ENCODE assay signal across 19 mouse cellular contexts in the genomic region with DNA sequence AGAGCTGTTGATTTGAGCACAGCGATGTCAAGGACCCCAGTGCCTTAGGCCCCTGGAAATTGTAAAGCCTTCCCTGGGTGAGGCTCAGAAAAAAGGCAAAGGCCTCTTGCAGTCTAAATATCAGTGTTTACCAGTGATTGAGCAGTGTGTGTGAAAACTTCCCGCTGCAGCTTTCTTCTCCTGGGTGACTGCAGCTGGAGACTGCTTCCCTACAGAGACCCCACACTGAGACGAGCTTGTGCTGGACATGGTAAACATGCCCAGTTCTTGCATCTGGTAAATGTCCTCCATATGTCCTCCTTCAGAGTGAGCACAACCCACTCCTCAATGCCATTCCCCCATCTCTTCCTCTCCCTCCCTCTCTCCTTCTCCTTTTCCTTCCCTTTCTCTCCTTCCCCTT. TPM values are rescaled to one million over a fixed set of nuclear protein-coding genes. Genes with fewer than 3 reads are reported as not detected.
DNase-seq lines count a peak whose midpoint lies in the region; ATAC-seq lines count a peak whose summit lies in the region.
"Had no signal": no experiment of that assay in that cellular context is flagged by ENCODE, and none has a peak within 500 bp of the region (broad histone marks: within the 10 kb centered on the region; RNA-seq: fewer than 3 reads in every experiment).

No protein-coding gene starts in this region.

- 21% methylated on average over 3 of the region's 3 CpGs for WGBS in heart, embryonic 10.5 days
- 23% methylated on average over 3 of the region's 3 CpGs for WGBS in heart, embryonic 12.5 days
- 41% methylated on average over 3 of the region's 3 CpGs for WGBS in midbrain, embryonic 10.5 days
- 52% methylated on average over 3 of the region's 3 CpGs for WGBS in midbrain, embryonic 14.5 days
- 38% methylated on average over 3 of the region's 3 CpGs for WGBS in embryonic facial prominence, embryonic 14.5 days
- whole genome bisulfite sequencing in stomach, embryonic 15.5 days: 27% methylated on average over 3 of the region's 3 CpGs

- no peak for ATAC-seq in heart, embryonic 12.5 days (ENCODE audit: insufficient number of reproducible peaks, low FRiP score)
- ATAC-seq in midbrain, embryonic 14.5 days (ENCODE audit: low FRiP score, low TSS enrichment): no peak
- no peak for ATAC-seq in embryonic facial prominence, embryonic 14.5 days (ENCODE audit: low read depth)
- ATAC-seq in stomach, embryonic 15.5 days (ENCODE audit: insufficient read depth, low FRiP score, low read depth): peak; percentile 58
- no peak for ATAC-seq in inflammation-experienced regulatory T-cells, adult 6 months
- ATAC-seq in megakaryocyte, adult 5-6 weeks (ENCODE audit: poor library complexity, severe bottlenecking): no peak
- ATAC-seq: activated CD4-positive, CD25-positive, alpha-beta regulatory T cell, adult 4 months; forebrain, embryonic 13.5 days; Patski had no signal

- H3K4me3 ChIP-seq in heart, embryonic 10.5 days: no peak overlapping the region
- H3K4me3 ChIP-seq in heart, embryonic 12.5 days: no peak overlapping the region
- H3K4me3 ChIP-seq in midbrain, embryonic 10.5 days: no peak overlapping the region
- H3K4me3 ChIP-seq in midbrain, embryonic 14.5 days (replicated peaks; ENCODE audit: low read depth, low read length): no peak overlapping the region
- no peak overlapping the region for H3K4me3 ChIP-seq in embryonic facial prominence, embryonic 14.5 days (ENCODE audit: low read depth, low read length)
- H3K4me3 ChIP-seq in stomach, embryonic 15.5 days (replicated peaks): no peak overlapping the region
- H3K4me3 ChIP-seq: forebrain, embryonic 13.5 days; hindbrain, embryonic 15.5 days had no signal

- no peaks in the 10 kb centered on the region for H3K27me3 ChIP-seq in heart, embryonic 10.5 days (ENCODE audit: insufficient read depth, poor library complexity, severe bottlenecking)
- H3K27me3 ChIP-seq in heart, embryonic 12.5 days (replicated peaks): no peaks in the 10 kb centered on the region
- H3K27me3 ChIP-seq in midbrain, embryonic 10.5 days (ENCODE audit: low read depth, poor library complexity, severe bottlenecking): no peaks in the 10 kb centered on the region
- H3K27me3 ChIP-seq in midbrain, embryonic 14.5 days (ENCODE audit: control insufficient read depth, insufficient read depth, low read length): no peaks in the 10 kb centered on the region
- no peaks in the 10 kb centered on the region for H3K27me3 ChIP-seq in embryonic facial prominence, embryonic 14.5 days (replicated peaks; ENCODE audit: control insufficient read depth, insufficient read depth, low read length)
- no peaks in the 10 kb centered on the region for H3K27me3 ChIP-seq in stomach, embryonic 15.5 days (replicated peaks)
- H3K27me3 ChIP-seq: forebrain, embryonic 13.5 days; hindbrain, embryonic 15.5 days had no signal

- no peaks in the 10 kb centered on the region for H3K9me3 ChIP-seq in heart, embryonic 10.5 days
- no peaks in the 10 kb centered on the region for H3K9me3 ChIP-seq in heart, embryonic 12.5 days (replicated peaks)
- no peaks in the 10 kb centered on the region for H3K9me3 ChIP-seq in midbrain, embryonic 10.5 days (replicated peaks)
- H3K9me3 ChIP-seq in midbrain, embryonic 14.5 days (ENCODE audit: control insufficient read depth, low read length): no peaks in the 10 kb centered on the region
- H3K9me3 ChIP-seq in embryonic facial prominence, embryonic 14.5 days (ENCODE audit: control insufficient read depth, low read length): no peaks in the 10 kb centered on the region; the same call in 1 of the 2 replicates
- H3K9me3 ChIP-seq in stomach, embryonic 15.5 days: no peaks in the 10 kb centered on the region
- H3K9me3 ChIP-seq: forebrain, embryonic 13.5 days; hindbrain, embryonic 15.5 days had no signal

- H3K36me3 ChIP-seq in heart, embryonic 10.5 days: no peaks in the 10 kb centered on the region
- no peaks in the 10 kb centered on the region for H3K36me3 ChIP-seq in heart, embryonic 12.5 days
- H3K36me3 ChIP-seq in midbrain, embryonic 10.5 days: no peaks in the 10 kb centered on the region
- H3K36me3 ChIP-seq in midbrain, embryonic 14.5 days (ENCODE audit: control insufficient read depth, insufficient read depth, low read length): no peaks in the 10 kb centered on the region
- H3K36me3 ChIP-seq in embryonic facial prominence, embryonic 14.5 days (ENCODE audit: control insufficient read depth, insufficient read depth, low read length): no peaks in the 10 kb centered on the region
- H3K36me3 ChIP-seq in stomach, embryonic 15.5 days: no peaks in the 10 kb centered on the region
- H3K36me3 ChIP-seq: hindbrain, embryonic 15.5 days had no signal

- no peak for DNase-seq in heart, embryonic 10.5 days (ENCODE audit: low spot score)
- DNase-seq in midbrain, embryonic 10.5 days (ENCODE audit: low spot score): no peak
- DNase-seq in midbrain, embryonic 14.5 days: no peak
- peak; percentile 35 for DNase-seq in embryonic facial prominence, embryonic 14.5 days (ENCODE audit: low spot score)
- DNase-seq: adrenal gland, postnatal 14 days; cerebellum, adult 11-12 months; cerebellum, adult 9-10 months; cerebellum, postnatal 25 days; gastrocnemius, postnatal 36 days; heart, adult 18-20 months had no signal

- peak overlapping the region; percentile 56 for H3K27ac ChIP-seq in heart, embryonic 10.5 days
- no peak overlapping the region for H3K27ac ChIP-seq in heart, embryonic 12.5 days (ENCODE audit: poor library complexity, severe bottlenecking)
- H3K27ac ChIP-seq in midbrain, embryonic 10.5 days (replicated peaks): 0 out of 2 replicates have a peak overlapping the region, but pooled peaks have one; percentile 17
- no peak overlapping the region for H3K27ac ChIP-seq in midbrain, embryonic 14.5 days (replicated peaks; ENCODE audit: low read depth, low read length)
- H3K27ac ChIP-seq in embryonic facial prominence, embryonic 14.5 days (replicated peaks; ENCODE audit: low read depth, low read length): no peak overlapping the region
- peak overlapping the region; percentile 51; the same call in 1 of the 2 replicates for H3K27ac ChIP-seq in stomach, embryonic 15.5 days
- H3K27ac ChIP-seq: forebrain, embryonic 13.5 days; hindbrain, embryonic 15.5 days had no signal

- H3K4me1 ChIP-seq in heart, embryonic 10.5 days: peaks cover 17% of the 10 kb centered on the region
- H3K4me1 ChIP-seq in heart, embryonic 12.5 days (replicated peaks): peaks cover 13% of the 10 kb centered on the region
- peaks cover 17% of the 10 kb centered on the region for H3K4me1 ChIP-seq in midbrain, embryonic 10.5 days
- no peaks in the 10 kb centered on the region for H3K4me1 ChIP-seq in midbrain, embryonic 14.5 days (ENCODE audit: control insufficient read depth, insufficient read depth, low read length)
- H3K4me1 ChIP-seq in embryonic facial prominence, embryonic 14.5 days (ENCODE audit: control insufficient read depth, insufficient read depth, low read length): no peaks in the 10 kb centered on the region; the same call in 1 of the 2 replicates
- H3K4me1 ChIP-seq in stomach, embryonic 15.5 days: 0 out of 2 replicates have a peak, but pooled peaks cover 3% of the 10 kb centered on the region
- H3K4me1 ChIP-seq: forebrain, embryonic 13.5 days; hindbrain, embryonic 15.5 days had no signal

- no peak overlapping the region for H3K9ac ChIP-seq in heart, embryonic 12.5 days
- no peak overlapping the region for H3K9ac ChIP-seq in midbrain, embryonic 14.5 days (replicated peaks; ENCODE audit: low read length)
- H3K9ac ChIP-seq in embryonic facial prominence, embryonic 14.5 days (ENCODE audit: low read depth, low read length): no peak overlapping the region
- no peak overlapping the region for H3K9ac ChIP-seq in stomach, embryonic 15.5 days
- H3K9ac ChIP-seq: forebrain, embryonic 13.5 days; hindbrain, embryonic 15.5 days had no signal

- H3K4me2 ChIP-seq in heart, embryonic 12.5 days: no peak overlapping the region
- no peak overlapping the region for H3K4me2 ChIP-seq in midbrain, embryonic 14.5 days (ENCODE audit: low read length)
- H3K4me2 ChIP-seq in embryonic facial prominence, embryonic 14.5 days (ENCODE audit: low read depth, low read length): no peak overlapping the region
- no peak overlapping the region for H3K4me2 ChIP-seq in stomach, embryonic 15.5 days
- H3K4me2 ChIP-seq: forebrain, embryonic 13.5 days; hindbrain, embryonic 15.5 days had no signal

RNA-seq across cellular contexts. Expression of gene Igfbp3, which starts 58.8 kb away (rescaled TPM):
- 15.7 and 25.9 TPM in 2 replicates for polyA plus RNA-seq in heart, embryonic 10.5 days (2016; fragmentation: Nextera tagmentation; extraction: Ambion mirVana)
- 24.4 and 24.6 TPM in 2 replicates for polyA plus RNA-seq in heart, embryonic 12.5 days (2016; fragmentation: Nextera tagmentation; extraction: Ambion mirVana)
- 8.2 and 9.6 TPM in 2 replicates for polyA plus RNA-seq in midbrain, embryonic 10.5 days (2016; fragmentation: Nextera tagmentation; extraction: Ambion mirVana)
- 9.4 and 13.3 TPM in 2 replicates for polyA plus RNA-seq in midbrain, embryonic 14.5 days (2014; fragmentation: Nextera tagmentation; extraction: Ambion mirVana)
- 258 and 266 TPM in 2 replicates for polyA plus RNA-seq in embryonic facial prominence, embryonic 14.5 days (2014; fragmentation: Nextera tagmentation; extraction: Ambion mirVana)
- 52.4 and 56.4 TPM in 2 replicates for polyA plus RNA-seq in stomach, embryonic 15.5 days (2015; fragmentation: Nextera tagmentation; extraction: Ambion mirVana)
- not detected for polyA plus RNA-seq in inflammation-experienced regulatory T-cells, adult 6 months (2017; shearing (Covaris generic))
- total RNA-seq in megakaryocyte, adult 5-6 weeks (2015): 0.09 TPM in 1 of 2 replicates, not detected in the other
- 0.07 and 0.24 TPM in 2 replicates for total RNA-seq in megakaryocyte, adult 5-6 weeks (2017)
- total RNA-seq: CH12.LX had no signal
- polyA plus RNA-seq: activated CD4-positive, CD25-positive, alpha-beta regulatory T cell, adult 4 months had no signal

Comparison
In these comparisons a context has a peak if more than half of its experiments do, and no peak if none do; other contexts are left out.
1. H3K27ac ChIP-seq: peak in heart, embryonic 10.5 days (single experiment), midbrain, embryonic 10.5 days (single experiment) and stomach, embryonic 15.5 days (single experiment); none in heart, embryonic 12.5 days (single experiment), midbrain, embryonic 14.5 days (single experiment) and embryonic facial prominence, embryonic 14.5 days (single experiment).